Mouse (Mus musculus) cerebellum, adult 9-11 months (tissue): ENCODE results near the gene Cebpg.

Source experiments
- DNase-seq: peaks from one replicate; pipeline ENCODE4 v3.0.0; 2022

Gene Cebpg

DNA sequence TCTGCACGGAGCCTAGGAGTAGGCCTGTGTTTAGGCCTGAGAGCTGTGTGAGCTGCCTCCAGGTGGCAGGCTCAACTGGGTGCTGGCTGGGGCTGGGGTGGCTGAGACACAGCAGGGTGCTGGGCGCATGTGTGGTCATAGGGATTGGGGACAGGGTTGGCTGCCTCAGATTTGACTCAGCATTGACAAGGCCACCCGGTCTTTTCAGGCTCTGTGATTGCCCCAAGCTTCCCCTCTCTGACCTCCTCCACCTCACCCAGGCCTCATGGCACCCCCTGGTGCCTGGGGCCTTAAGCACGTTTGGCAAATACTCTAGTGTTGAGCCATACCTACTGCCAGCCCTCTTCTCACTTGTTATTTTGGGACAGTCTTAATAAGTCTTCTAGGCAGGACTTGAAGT, 33.1 kb downstream of the Cebpg start:
- no peak for DNase-seq

DNA sequence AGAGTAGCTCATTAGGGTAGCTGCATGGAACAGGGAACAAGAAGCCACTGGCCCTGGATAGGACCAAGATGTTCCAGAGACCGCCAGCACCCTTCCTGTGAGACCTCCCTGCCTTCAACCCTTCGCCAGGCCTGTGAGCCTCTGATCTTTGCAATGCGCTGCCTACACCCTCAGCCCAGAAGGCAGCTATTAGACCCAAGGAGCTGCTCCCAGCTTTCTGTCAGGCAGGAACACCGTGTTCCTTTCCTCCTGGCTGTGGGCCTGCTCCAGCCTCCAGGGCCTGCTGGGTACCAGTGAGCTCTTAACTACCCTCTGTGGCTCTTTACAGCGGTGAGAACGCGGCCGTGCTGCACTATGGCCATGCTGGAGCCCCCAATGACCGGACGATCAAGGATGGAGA, 35.0 kb downstream of the Cebpg start:
- no peak for DNase-seq

- no peak for DNase-seq
Measured at GRCm38 (mm10) chr7:35015252-35015651, 41.1 kb downstream of the Cebpg start.

DNA sequence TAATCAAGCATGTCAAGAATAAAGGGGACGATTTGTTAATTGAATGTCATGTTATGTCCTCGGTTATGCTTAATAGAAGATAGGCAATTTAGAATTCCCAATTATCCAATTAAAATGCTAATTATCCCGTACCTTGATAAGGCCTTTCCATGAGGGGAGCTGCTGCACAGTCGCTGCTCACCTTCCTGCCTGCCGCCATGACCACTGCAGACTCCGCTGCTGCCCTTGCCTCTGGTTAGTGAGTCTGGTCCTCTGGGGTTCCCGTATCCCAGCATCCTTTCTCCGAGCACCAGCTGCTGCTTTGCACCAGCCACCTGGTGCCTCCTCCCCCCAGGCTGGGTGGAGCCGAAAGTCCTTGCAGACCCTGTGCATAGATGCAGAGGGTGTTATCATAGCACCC, 43.1 kb downstream of the Cebpg start:
- DNase-seq = no peak

- DNase-seq = no peak
Measured at GRCm38 (mm10) chr7:35006661-35007060, 49.7 kb downstream of the Cebpg start.

GRCm38 (mm10) chr7:35003171-35003737, 53.1 kb downstream of the Cebpg start:
- no peak for DNase-seq

DNA sequence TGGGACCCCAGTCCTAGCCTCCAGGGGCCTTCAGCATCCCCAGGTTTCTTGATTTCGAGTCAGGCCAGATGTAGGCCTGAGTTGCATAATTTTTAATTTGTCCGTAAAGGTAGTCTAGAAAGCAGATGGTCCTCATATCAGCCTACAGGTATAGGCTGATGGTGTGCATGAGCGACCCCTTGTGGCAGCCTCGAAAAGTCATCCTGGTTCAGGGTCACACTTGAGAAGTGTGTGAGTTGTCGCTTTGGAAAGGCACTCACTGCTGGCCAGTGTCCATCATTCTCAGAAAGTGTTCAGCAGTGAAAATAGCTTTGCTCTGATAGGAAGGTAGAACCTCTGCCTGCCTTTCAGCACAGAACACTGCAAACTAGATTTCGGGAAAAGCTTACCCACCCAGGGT, 55.5 kb downstream of the Cebpg start:
- no peak for DNase-seq
